Mouse (Mus musculus) urinary bladder, postnatal 10 days (tissue): ENCODE data around the gene Wdr62.
A peak's percentile ranks its signal among the peaks of the same experiment; 100 is the strongest.

Source experiments
- DNase-seq: peaks from one replicate; pipeline ENCODE4 v3.0.0; 2022; ENCODE audit warnings: low spot score

The Wdr62 gene

GRCm38 (mm10) chr7:30306083-30306779 lies 26.0 kb upstream of the Wdr62 start:
- DNase-seq, result no peak

GRCm38 (mm10) chr7:30300914-30301313 lies 20.7 kb upstream of the Wdr62 start:
- DNase-seq, result no peak

GRCm38 (mm10) chr7:30297266-30297665 lies 17.0 kb upstream of the Wdr62 start:
- no peak for DNase-seq

GRCm38 (mm10) chr7:30296816-30297215 lies 16.6 kb upstream of the Wdr62 start:
- DNase-seq, result no peak

GRCm38 (mm10) chr7:30295103-30295502 lies 14.9 kb upstream of the Wdr62 start:
- DNase-seq, result no peak

DNA sequence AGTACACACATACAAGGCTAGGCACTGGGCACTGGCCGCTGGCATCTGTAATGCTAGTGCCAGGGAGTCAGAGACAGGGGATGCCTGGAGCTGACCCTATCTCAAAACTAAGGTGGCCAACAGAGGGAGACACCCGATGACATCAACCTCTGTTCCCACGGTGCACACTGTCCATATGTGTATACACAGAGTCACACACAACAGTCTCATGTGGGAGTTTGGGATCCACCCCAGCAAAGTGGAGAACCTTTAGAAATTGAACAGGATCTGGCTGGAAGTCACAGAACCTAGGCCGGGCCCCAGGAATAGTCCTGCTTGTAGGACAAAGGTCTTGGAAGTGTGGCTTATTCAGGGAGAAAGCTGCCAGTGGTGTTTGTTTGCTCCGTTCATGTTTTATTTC lies 14.1 kb upstream of the Wdr62 start:
- no peak for DNase-seq

DNA sequence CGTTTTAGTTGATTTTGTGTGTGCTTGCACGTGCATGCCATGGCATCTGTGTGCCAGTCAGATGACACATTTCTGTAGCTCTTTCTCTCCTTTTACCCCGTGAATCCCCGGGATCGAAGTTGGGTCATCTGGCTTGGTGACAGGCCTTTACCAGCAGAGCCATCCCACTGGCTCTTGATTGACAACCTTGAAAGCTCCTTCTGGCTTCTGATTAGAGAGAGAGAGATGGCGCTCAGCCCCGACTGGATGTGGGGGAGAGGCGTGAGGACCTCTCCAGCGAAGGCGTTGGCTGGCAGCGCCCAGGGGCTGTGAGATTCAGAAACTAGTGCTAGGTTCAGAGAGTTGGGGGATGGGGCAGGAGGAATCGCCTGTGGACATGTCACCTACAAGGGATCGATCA lies 13.6 kb upstream of the Wdr62 start:
- no peak for DNase-seq

DNA sequence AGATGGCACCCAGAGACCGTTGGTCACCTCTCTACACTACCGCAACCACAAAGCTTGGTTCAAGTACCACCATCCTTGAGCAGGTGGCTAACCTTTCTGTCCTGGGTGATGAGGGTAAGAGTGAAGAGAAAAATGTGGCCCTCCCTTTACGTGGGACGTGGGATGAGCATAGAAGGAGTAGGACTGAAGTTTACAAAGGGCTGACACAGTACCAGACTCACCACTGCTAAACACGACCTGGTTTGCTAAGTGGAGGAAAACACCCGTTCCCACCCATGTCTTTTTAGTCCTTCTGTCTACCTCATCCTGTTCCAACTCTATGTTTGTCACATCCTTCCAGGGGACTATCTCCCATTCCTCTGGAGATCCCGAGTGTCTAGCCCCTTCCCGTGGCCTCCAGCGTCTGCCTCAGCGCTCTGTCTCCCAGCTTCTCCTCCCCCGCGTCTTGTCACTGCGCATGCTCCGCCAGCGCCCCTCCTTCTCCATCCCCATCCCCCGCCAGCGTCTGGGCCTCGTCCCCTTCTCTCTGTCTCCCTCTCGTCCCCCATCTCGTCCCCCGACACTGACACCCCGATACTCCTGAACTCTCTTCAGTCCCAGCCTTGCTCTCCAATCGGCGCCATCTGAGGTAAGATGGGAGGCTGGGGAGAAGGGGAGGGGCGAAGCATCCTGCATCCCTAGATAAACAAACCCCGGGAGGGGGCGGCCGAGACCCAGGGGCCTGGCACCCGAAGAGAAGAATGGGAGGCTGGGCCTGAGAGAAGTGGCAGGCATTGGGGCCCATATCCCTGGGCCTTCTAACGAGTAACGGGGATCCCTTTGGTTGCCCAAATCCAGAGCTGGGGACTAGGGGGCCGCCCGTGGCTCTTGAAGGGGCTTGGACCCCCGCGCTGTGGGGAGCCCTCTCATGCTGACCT lies 11.3 kb upstream of the Wdr62 start, which contains the start of gene Clip3:
Clip3 (plus strand) TSS at position 514 of the 917 bp plus-strand sequence.
- DNase-seq, result peak; percentile 40

- no peak for DNase-seq
Observed at GRCm38 (mm10) chr7:30289714-30290399, 9.6 kb upstream of the Wdr62 start.

GRCm38 (mm10) chr7:30289071-30289713 lies 9.0 kb upstream of the Wdr62 start:
- no peak for DNase-seq

- DNase-seq, result no peak
Observed at GRCm38 (mm10) chr7:30288046-30288445, 7.8 kb upstream of the Wdr62 start.

- DNase-seq, result no peak
Observed at GRCm38 (mm10) chr7:30286701-30287410, 6.6 kb upstream of the Wdr62 start.

- DNase-seq, result no peak
Observed at GRCm38 (mm10) chr7:30282740-30283139, 2.5 kb upstream of the Wdr62 start.

- DNase-seq, result no peak
Observed at GRCm38 (mm10) chr7:30281522-30281921, 1.3 kb upstream of the Wdr62 start.

DNA sequence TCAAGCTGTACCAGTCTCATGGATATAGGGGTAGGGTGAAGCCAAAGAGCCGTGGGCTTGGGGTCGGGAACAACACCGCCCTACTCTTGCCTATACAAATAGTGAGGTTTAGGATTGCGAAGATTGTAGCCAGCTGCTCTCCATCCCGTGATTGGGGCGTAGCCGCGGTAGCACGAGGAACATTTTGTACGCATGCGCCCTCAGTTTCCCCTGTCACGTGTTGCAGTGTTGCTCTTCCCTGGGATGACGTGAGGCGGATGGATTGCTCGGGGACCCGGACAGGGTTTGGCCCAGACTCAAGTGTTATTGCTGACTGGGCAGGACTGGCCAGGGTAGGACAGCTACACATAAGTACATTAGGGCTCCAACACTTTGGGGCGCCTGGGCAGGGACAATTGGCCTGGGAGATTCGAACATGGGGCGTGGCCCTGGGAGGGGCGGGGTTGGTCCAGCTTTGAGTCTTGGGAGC lies 485 bp upstream of the Wdr62 start:
- DNase-seq, result peak; percentile 62

DNA sequence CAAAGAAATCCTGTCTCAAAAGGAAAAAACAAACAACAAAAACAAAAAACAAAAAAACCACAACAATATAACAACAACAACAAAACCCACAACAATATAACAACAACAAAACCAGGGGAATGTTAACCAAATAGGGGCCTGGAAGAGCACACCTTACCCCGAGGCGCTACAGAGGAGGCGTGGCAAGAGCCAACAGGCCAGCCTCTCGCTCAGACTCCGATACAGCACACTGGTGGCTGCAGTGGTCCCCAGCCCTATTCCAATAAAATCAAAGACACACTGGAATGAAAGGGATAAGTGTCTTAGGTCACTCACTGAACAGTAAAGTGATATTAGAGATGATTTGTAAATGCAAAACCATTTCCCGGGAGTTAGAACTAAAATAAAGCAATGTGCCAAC lies 683 bp downstream of the Wdr62 start:
- DNase-seq, result no peak

DNA sequence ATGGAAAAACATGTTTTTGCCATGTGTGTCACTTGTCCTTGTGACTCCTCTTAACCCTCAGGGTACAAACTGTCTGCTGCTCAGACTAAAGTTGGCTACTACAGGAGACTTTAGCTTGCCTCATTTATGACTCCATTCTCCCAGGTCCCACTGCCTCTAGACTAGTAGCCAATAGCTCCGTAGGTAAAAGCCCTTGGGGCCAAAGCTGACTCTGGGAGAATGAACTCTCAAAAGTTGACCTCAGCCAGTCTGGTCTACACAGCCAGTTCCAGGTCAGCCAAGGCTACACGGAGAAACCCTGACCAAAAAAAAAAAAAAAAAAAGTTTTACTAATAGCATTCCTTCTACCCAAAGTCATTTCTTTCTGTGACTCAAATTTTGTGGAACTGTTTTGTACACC lies 1.3 kb downstream of the Wdr62 start:
- DNase-seq, result no peak

- DNase-seq, result no peak
Observed at GRCm38 (mm10) chr7:30274383-30274782, 5.8 kb downstream of the Wdr62 start.

DNA sequence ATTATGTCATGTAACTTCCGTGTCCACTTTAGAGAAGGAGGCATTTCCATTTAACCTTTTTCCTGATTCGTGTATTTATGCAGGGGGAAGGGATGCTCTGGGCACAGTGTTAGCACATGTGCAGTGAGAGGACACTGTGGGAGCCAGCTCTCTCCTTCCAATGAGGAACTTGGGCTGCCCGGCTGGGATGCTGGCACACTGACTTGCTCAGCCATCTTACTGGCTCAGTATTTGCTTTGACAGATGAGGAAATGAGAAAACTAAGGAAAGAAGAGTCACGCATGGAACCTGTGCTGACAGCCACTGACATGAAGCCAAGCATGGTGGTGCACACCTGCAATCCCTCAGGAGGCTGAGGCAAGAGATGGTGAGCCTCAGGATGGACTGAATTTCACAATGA lies 10.6 kb downstream of the Wdr62 start:
- DNase-seq, result no peak

GRCm38 (mm10) chr7:30266780-30267179 lies 13.4 kb downstream of the Wdr62 start:
- no peak for DNase-seq

GRCm38 (mm10) chr7:30265935-30266334 lies 14.3 kb downstream of the Wdr62 start:
- no peak for DNase-seq
